Mouse (Mus musculus) heart, embryonic 10.5 days (tissue): ENCODE data around the gene Runx1. TPM values are rescaled to one million over a fixed set of nuclear protein-coding genes. Genes with fewer than 3 reads are reported as not detected.

ENCODE experiments used
- DNase-seq: peaks from one replicate; pipeline ENCODE4 v3.0.0-alpha.2; 2017; ENCODE audit warnings: low spot score
- H3K27ac ChIP-seq: fragments of 300-500 bp; sonication (generic); 2 replicates; pipeline ENCODE4 v1.5.1; 2016; ENCODE audit warnings: mild to moderate bottlenecking
- H3K27me3 ChIP-seq: fragments of 300-500 bp; sonication (generic); 2 replicates; pipeline ENCODE4 v1.6.1; 2016; ENCODE audit warnings: mild to moderate bottlenecking; ENCODE audit not compliant: poor library complexity, insufficient read depth, severe bottlenecking
- H3K36me3 ChIP-seq: fragments of 300-500 bp; sonication (generic); 2 replicates; pipeline ENCODE4 v1.6.1; 2016; ENCODE audit warnings: mild to moderate bottlenecking, moderate library complexity
- H3K4me1 ChIP-seq: fragments of 300-500 bp; sonication (generic); 2 replicates; pipeline ENCODE4 v1.6.1; 2016; ENCODE audit warnings: mild to moderate bottlenecking
- H3K4me3 ChIP-seq: fragments of 300-500 bp; sonication (generic); 2 replicates; pipeline ENCODE4 v1.5.1; 2016; ENCODE audit warnings: mild to moderate bottlenecking, moderate library complexity
- H3K9me3 ChIP-seq: fragments of 300-500 bp; sonication (generic); 2 replicates; pipeline ENCODE4 v1.6.1; 2016; ENCODE audit warnings: mild to moderate bottlenecking, moderate library complexity
- WGBS: fragments of 180-500 bp; shearing (Covaris S2); methylation state at CpG from one replicate; pipeline ENCODE4 v1.1.7; 2016; 5-methylcytosine and 5-hydroxymethylcytosine counted together
- polyA plus RNA-seq: library from polyadenylated mRNA; unstranded; fragments of >200 nt; fragmentation: Nextera tagmentation; extraction: Ambion mirVana; gene quantifications from 2 replicates; pipeline ENCODE4 v1.2.1, GENCODE M21; 2016

Gene Runx1
- polyA plus RNA-seq, 1 experiment from 2014 or later, result 2.5 TPM

DNA sequence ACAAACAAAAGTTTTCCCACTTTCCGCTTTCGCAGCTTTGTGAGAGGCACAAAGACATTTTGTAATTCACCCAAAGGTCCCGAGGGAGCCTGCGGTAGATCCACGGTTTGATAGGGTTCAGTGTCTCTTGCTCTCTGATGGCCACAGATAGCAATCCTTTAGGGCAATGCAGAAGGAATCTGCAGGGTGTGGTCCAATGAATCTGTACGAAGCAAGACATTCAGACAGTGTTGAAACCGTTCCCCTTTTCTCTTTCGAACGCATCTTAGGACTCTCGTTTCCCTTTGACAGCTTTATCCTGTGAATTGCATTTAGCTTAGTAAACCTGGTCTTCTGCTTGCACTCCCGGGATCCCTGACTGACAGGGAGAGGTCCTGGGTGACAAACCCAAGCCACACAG, 228.3 kb downstream of the Runx1 start:
- no peak overlapping the region for H3K4me3 ChIP-seq
- WGBS, result 72% methylated on average over 11 of the region's 11 CpGs
- H3K36me3 ChIP-seq, result no peaks in the 10 kb centered on the region
- H3K4me1 ChIP-seq, result no peaks in the 10 kb centered on the region
- H3K27ac ChIP-seq, result no peak overlapping the region
- no peak for DNase-seq
- no peaks in the 10 kb centered on the region for H3K9me3 ChIP-seq
- H3K27me3 ChIP-seq, result peaks cover 36% of the 10 kb centered on the region

- H3K36me3 ChIP-seq, result no peaks in the 10 kb centered on the region
- no peak for DNase-seq
- H3K27ac ChIP-seq, result no peak overlapping the region
- peaks cover 7% of the 10 kb centered on the region; the same call in 1 of the 2 replicates for H3K27me3 ChIP-seq
- no peaks in the 10 kb centered on the region for H3K9me3 ChIP-seq
- no peak overlapping the region for H3K4me3 ChIP-seq
- 77% methylated on average over 6 of the region's 6 CpGs for WGBS
- no peaks in the 10 kb centered on the region for H3K4me1 ChIP-seq
These were observed 233.7 kb downstream of the Runx1 start for GRCm38 (mm10) chr16:92592207-92592606.

DNA sequence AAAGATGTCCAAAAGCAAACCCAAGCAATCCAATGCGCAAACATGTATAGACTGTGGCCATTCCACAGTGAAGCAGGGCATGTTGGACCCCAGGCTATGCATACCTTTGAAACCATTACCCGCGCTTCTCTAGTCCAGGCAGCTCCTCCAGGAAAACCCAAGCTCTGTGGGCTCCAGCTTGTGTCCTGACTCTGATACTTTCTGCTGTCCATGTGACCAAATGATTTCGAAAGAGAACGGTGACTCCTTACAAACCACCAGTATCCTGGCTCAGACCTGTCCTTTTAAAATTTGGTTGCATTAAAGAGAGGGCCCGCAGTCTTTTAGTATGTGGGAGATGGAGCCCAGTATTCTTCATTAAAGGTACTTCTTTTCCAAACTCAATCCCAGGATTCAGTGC, 234.2 kb downstream of the Runx1 start:
- Histone ChIP-seq H3K36me3 (no peaks in the 10 kb centered on the region), H3K27ac (no peak overlapping the region), H3K9me3 (no peaks in the 10 kb centered on the region), H3K4me1 (no peaks in the 10 kb centered on the region), H3K27me3 (peaks cover 6% of the 10 kb centered on the region; the same call in 1 of the 2 replicates), H3K4me3 (no peak overlapping the region)
- no peak for DNase-seq
- 91% methylated on average over 6 of the region's 6 CpGs for WGBS

DNA sequence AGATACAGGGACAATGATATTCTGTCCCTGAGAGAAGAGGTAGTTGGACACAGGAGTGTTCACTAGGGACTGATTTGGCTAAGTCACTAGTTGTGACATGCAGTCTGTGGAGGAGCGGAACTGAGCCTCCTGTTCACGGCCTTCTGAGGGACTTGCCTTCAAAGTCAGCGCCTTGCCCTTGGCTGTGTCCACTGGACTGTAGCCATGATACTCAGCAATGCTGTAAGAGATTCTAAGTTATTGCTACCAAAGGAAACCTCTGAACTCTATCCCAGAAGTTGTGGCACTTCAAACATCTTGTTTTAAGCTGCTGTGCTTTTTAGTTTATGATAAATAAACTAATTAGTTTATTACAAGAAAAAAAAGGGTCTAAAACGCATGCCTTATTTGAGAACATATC, 238.1 kb downstream of the Runx1 start:
- Histone ChIP-seq H3K9me3 (no peaks in the 10 kb centered on the region), H3K4me1 (no peaks in the 10 kb centered on the region), H3K36me3 (no peaks in the 10 kb centered on the region), H3K27me3 (no peaks in the 10 kb centered on the region), H3K27ac (no peak overlapping the region), H3K4me3 (no peak overlapping the region)
- WGBS, result 79% methylated on average over 4 of the region's 4 CpGs
- no peak for DNase-seq

GRCm38 (mm10) chr16:92581767-92582166, 244.2 kb downstream of the Runx1 start:
- Histone ChIP-seq H3K4me3 (no peak overlapping the region), H3K27ac (no peak overlapping the region), H3K27me3 (peaks cover 5% of the 10 kb centered on the region; the same call in 1 of the 2 replicates), H3K36me3 (no peaks in the 10 kb centered on the region), H3K4me1 (peaks cover 4% of the 10 kb centered on the region; the same call in 1 of the 2 replicates), H3K9me3 (no peaks in the 10 kb centered on the region)
- no peak for DNase-seq
- 82% methylated on average over 10 of the region's 10 CpGs for WGBS

DNA sequence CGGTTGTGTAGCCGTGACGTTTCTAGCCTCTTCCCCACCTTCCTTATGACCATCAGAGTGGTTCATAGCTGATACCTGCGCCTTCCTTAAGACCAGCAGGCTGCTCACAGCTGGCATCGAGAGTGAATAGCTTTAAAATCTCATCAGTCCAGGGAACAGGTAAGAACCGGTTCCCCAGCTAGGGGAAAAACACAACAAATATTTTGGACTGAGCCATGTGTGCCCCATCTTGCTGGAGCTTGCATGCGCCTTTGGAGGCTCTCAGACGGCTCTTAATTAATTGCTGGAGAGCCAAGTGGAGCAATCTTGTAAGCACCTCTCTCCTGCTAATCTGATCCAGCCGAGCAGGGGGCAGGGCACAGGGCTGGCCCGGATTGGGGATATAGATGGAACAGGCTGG, 245.0 kb downstream of the Runx1 start:
- 66% methylated on average over 10 of the region's 10 CpGs for WGBS
- no peaks in the 10 kb centered on the region for H3K9me3 ChIP-seq
- no peaks in the 10 kb centered on the region for H3K36me3 ChIP-seq
- DNase-seq, result no peak
- H3K4me1 ChIP-seq, result peaks cover 4% of the 10 kb centered on the region; the same call in 1 of the 2 replicates
- H3K27ac ChIP-seq, result no peak overlapping the region
- peaks cover 9% of the 10 kb centered on the region for H3K27me3 ChIP-seq
- no peak overlapping the region for H3K4me3 ChIP-seq

DNA sequence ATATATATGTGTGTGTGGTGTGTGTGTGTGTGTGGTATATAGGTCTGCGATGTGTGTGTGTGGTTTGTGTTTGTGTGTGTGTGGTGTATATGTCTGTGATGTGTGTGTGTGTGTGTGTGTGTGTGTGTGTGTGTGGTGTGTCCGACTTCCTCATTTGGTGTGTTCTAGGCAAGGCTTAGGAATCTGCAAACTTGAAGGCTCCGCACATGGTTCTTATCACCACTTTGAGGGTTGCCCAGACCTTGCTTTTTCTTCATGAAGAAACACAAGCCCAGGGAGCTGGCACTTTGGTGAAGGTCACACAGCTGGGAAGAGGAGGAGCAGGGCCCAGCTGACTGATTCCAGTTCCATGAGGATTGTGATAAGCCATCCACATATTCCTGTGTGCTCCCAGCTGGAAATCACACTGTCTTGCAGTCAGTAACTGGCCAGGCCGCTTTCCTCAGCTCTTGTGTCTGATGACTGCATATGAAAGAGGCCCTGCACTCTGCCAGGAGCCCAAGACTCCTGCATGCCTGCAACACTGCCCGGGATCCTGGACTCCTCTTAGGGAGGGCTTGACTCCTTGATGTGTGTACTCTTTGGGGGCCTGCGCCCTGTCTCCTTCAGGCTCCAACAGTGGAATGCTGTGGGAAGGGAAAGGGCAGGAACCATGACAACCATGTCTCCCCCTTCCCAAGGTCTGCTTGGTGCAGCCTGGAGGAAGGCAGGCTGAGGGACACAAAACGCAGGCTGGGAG, 246.9 kb downstream of the Runx1 start:
- H3K36me3 ChIP-seq, result no peaks in the 10 kb centered on the region
- H3K9me3 ChIP-seq, result no peaks in the 10 kb centered on the region
- no peak overlapping the region for H3K4me3 ChIP-seq
- 68% methylated on average over 7 of the region's 7 CpGs for WGBS
- no peak for DNase-seq
- peaks cover 18% of the 10 kb centered on the region for H3K27me3 ChIP-seq
- 0 out of 2 replicates have a peak overlapping the region, but pooled peaks have one; percentile 25 for H3K27ac ChIP-seq
- H3K4me1 ChIP-seq, result peaks cover 4% of the 10 kb centered on the region; the same call in 1 of the 2 replicates

- 85% methylated on average over 9 of the region's 9 CpGs for WGBS
- H3K36me3 ChIP-seq, result no peaks in the 10 kb centered on the region
- H3K9me3 ChIP-seq, result no peaks in the 10 kb centered on the region
- H3K4me3 ChIP-seq, result no peak overlapping the region
- peaks cover 8% of the 10 kb centered on the region; the same call in 1 of the 2 replicates for H3K4me1 ChIP-seq
- DNase-seq, result no peak
- H3K27ac ChIP-seq, result no peak overlapping the region
- H3K27me3 ChIP-seq, result peaks cover 19% of the 10 kb centered on the region
These were observed 248.6 kb downstream of the Runx1 start for GRCm38 (mm10) chr16:92577381-92577780.

- WGBS, result 72% methylated on average over 10 of the region's 10 CpGs
- Histone ChIP-seq H3K4me1 (peaks cover 8% of the 10 kb centered on the region; the same call in 1 of the 2 replicates), H3K4me3 (no peak overlapping the region), H3K27me3 (peaks cover 14% of the 10 kb centered on the region; the same call in 1 of the 2 replicates), H3K36me3 (no peaks in the 10 kb centered on the region), H3K27ac (no peak overlapping the region), H3K9me3 (no peaks in the 10 kb centered on the region)
- no peak for DNase-seq
These were observed 250.2 kb downstream of the Runx1 start for GRCm38 (mm10) chr16:92575792-92576191.

GRCm38 (mm10) chr16:92573193-92573592, 252.8 kb downstream of the Runx1 start:
- Histone ChIP-seq H3K27ac (no peak overlapping the region), H3K27me3 (peaks cover 16% of the 10 kb centered on the region), H3K36me3 (no peaks in the 10 kb centered on the region), H3K4me1 (0 out of 2 replicates have a peak, but pooled peaks cover 4% of the 10 kb centered on the region), H3K4me3 (no peak overlapping the region), H3K9me3 (no peaks in the 10 kb centered on the region)
- no peak for DNase-seq
- 55% methylated on average over 4 of the region's 4 CpGs for WGBS

- Histone ChIP-seq H3K4me1 (peaks cover 4% of the 10 kb centered on the region; the same call in 1 of the 2 replicates), H3K4me3 (no peak overlapping the region), H3K9me3 (no peaks in the 10 kb centered on the region), H3K27ac (no peak overlapping the region), H3K27me3 (peaks cover 24% of the 10 kb centered on the region), H3K36me3 (no peaks in the 10 kb centered on the region)
- DNase-seq, result no peak
- WGBS, result 85% methylated on average over 11 of the region's 11 CpGs
These were observed 254.7 kb downstream of the Runx1 start for GRCm38 (mm10) chr16:92571246-92571645.

DNA sequence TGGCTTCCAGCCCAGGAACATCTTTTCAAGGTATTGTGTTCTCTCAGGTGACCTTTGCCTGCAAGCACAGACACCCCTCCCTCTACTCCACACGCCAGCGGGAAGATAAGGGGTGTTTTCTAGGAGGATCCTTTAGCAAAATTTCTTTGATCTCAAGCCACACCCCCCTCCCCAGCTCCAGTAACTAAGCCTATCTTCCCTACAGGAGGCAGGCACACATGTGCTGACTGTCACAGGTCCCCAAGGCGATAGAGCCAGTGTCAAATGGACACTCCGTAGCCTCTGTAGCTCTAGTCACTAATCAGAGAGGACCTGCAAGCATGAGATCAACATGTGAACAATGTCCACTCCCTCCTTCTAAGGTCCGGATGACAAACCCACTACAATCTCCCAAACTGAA, 259.8 kb downstream of the Runx1 start:
- H3K4me1 ChIP-seq, result no peaks in the 10 kb centered on the region; the same call in 1 of the 2 replicates
- no peak overlapping the region for H3K27ac ChIP-seq
- H3K9me3 ChIP-seq, result no peaks in the 10 kb centered on the region
- 17% methylated on average over 5 of the region's 5 CpGs for WGBS
- H3K4me3 ChIP-seq, result no peak overlapping the region
- no peaks in the 10 kb centered on the region for H3K36me3 ChIP-seq
- peaks cover 44% of the 10 kb centered on the region for H3K27me3 ChIP-seq
- DNase-seq, result no peak

DNA sequence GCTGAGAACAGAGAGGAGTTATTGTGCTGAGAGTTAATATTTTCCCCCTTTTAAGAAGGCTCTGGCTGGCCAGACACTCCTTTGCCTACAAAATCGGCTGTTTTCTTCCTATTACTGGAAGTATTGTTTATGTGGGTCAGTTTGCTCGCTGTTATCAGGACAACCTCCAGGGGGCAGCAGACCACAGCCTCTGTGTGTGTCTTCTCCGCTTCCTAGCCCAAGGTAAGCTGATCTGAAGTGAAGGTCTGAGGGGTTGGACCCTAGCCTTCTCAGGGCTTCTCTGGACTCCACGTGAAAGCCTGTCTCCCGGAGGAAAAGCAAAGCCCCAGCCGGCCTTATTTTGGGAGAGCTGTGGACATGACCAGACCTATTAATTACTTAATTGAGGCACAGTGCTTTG, 260.2 kb downstream of the Runx1 start:
- H3K27ac ChIP-seq, result no peak overlapping the region
- DNase-seq, result peak; percentile 85
- H3K9me3 ChIP-seq, result no peaks in the 10 kb centered on the region
- H3K36me3 ChIP-seq, result no peaks in the 10 kb centered on the region
- H3K27me3 ChIP-seq, result peaks cover 44% of the 10 kb centered on the region
- WGBS, result 4% methylated on average over 6 of the region's 6 CpGs
- H3K4me1 ChIP-seq, result no peaks in the 10 kb centered on the region; the same call in 1 of the 2 replicates
- no peak overlapping the region for H3K4me3 ChIP-seq
